Mouse (Mus musculus): ENCODE results near the gene Tpsg1.
A peak's percentile ranks its signal among the peaks of the same experiment; 100 is the strongest.

Gene Tpsg1

DNA sequence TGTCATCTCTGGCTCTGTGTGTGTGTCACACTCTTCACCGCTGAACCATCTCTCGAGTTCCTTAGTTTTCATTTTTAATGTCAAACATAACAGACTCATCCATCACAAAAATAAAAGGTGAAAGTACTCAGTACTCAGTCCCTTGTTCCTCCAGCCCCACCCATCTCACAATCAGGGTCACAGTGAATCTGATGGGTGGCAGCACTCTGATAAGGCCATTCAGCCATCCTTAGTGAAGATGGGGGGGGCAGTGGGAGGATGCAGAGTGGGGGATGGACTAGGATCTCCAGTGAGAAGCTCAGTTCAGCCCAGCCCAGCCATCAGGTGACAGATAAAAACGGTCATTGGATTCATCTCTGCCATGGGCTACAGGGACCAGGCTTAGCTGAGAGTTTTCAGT, at the start of gene Tpsg1:
Tpsg1 (plus strand) TSS at position 301 of the 400 bp plus-strand sequence.
- DNase-seq (ENCODE audit: extremely low read depth, insufficient read length, low spot score), result no peak

DNA sequence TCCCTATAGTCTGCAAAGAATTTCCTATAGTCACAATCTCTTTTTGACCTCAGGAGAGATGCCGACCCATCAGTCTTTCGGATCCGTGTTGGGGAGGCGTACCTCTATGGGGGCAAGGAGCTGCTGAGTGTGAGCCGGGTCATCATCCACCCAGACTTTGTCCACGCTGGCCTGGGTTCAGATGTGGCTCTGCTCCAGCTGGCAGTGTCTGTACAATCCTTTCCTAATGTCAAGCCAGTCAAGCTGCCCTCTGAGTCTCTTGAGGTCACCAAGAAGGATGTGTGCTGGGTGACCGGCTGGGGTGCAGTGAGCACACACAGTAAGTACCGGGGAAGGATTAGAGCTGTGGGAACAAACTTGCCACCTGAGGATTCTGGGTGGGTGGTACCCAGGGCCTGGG, 48.3 kb upstream of the Tpsg1 start:
- DNase-seq (ENCODE audit: extremely low read depth, insufficient read length, low spot score), result no peak

GRCm38 (mm10) chr17:25322930-25323329, 46.1 kb upstream of the Tpsg1 start:
- DNase-seq (ENCODE audit: extremely low read depth, insufficient read length, low spot score), result no peak

- DNase-seq (ENCODE audit: extremely low read depth, insufficient read length, low spot score), result no peak
Measured at GRCm38 (mm10) chr17:25332321-25332720, 36.8 kb upstream of the Tpsg1 start.

DNA sequence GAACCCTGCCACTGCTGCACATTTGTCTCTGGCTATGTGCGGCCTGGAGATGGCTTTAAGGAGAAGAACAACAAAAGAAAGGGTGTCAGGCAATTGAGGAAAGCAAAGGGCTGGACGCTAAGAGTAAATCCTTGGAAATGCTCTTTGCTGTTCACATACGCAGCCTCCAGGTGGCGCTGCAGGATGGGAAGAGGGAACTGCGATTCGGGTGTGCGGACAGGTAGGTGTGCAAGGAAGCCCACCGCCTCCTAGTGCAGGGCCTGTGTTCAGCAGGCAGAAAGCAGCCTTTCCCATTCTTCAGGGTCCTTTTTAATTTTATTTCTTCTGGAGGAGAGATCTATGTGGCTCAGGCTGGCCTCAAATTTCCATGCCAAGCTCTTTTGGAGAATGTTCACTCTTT, 35.1 kb upstream of the Tpsg1 start:
- peak; percentile 23 for DNase-seq (ENCODE audit: extremely low read depth, insufficient read length, low spot score)

- no peak for DNase-seq (ENCODE audit: extremely low read depth, insufficient read length, low spot score)
Measured at GRCm38 (mm10) chr17:25338218-25338617, 30.9 kb upstream of the Tpsg1 start.

DNA sequence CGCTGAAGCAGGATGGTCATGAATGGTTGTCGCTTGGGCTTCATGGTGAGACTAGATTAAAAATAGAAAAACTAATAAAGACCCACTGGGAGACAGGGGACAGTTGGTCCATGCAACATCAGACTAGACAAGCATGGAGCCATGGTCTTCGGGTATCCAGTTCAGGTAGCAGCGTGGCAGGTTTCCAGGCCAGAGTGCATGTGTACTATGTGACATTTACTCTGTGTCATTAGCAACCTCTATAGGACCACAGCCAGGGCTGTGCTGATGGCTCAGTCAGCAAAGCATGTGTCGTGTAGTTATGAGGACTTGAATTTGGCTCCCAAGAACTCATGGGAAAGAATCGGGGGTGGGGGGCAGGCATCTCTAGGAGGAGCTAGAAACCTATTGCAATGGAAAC, 29.1 kb upstream of the Tpsg1 start:
- no peak for DNase-seq (ENCODE audit: extremely low read depth, insufficient read length, low spot score)

DNA sequence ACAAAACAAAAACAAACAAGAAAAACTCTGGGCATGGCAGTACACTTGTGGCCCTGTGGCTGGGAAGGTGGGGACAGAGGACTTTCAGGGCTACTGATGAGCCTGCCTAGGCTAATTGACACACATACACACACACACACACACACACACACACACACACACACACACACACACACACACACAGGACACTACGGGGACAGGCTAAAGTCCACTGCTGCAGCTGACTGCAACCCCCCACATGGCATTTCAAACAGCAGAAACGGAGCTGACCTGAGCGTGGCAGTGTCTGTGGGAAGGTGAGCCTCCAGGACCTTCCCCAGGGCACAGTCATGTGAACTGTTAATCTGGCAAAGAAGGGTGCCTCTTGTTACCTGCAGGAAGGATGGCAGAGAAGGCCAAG, 27.6 kb upstream of the Tpsg1 start:
- no peak for DNase-seq (ENCODE audit: extremely low read depth, insufficient read length, low spot score)

- no peak for DNase-seq (ENCODE audit: extremely low read depth, insufficient read length, low spot score)
Measured at GRCm38 (mm10) chr17:25345462-25345861, 23.6 kb upstream of the Tpsg1 start, which contains the start of gene Tpsab1. Gene Tpsab1 (minus strand): TSS chr17:25345562.

- no peak for DNase-seq (ENCODE audit: extremely low read depth, insufficient read length, low spot score)
Measured at GRCm38 (mm10) chr17:25361291-25361690, 7.8 kb upstream of the Tpsg1 start.

DNA sequence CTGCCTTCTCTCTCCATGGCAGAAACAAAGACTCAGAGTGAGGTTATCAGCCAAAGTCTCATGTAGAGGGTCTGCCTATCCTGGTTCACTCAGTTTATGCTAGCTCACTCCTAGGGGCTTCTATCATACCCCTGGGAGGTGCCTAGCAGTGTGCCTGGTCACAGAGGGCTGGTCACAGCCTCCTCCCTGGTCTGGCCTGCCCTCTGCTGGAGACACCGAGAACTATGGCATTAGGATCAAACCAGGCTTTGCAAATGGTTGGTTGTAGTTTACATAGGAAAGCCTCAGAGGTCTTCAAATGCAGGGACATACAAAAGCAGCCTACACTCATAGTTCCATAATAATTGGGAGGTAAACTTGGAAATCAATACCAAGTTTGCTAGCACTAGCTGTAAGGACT, 5.3 kb upstream of the Tpsg1 start:
- no peak for DNase-seq (ENCODE audit: extremely low read depth, insufficient read length, low spot score)

DNA sequence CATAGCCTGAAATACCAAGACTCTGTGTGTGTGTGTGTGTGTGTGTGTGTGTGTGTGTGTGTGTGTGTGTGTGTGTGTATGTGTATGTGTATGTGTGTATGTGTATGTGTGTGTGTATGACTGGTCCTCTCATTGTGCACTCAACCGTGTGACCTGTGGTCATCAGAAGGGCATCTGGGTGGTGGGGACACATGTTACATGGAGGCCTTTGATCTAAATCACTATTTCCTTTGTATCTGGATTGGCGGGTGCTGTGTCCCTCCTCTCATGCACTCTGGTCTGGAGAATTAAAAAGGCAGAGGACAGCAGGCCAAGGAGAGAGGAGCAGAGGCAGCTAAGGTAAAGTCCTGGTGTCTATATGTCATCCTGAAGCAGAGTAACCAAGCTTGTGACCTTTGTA, 3.1 kb upstream of the Tpsg1 start, which contains the start of gene Tpsb2:
Tpsb2 (plus strand) TSS at position 301 of the 400 bp plus-strand sequence.
- DNase-seq (ENCODE audit: extremely low read depth, insufficient read length, low spot score), result no peak

DNA sequence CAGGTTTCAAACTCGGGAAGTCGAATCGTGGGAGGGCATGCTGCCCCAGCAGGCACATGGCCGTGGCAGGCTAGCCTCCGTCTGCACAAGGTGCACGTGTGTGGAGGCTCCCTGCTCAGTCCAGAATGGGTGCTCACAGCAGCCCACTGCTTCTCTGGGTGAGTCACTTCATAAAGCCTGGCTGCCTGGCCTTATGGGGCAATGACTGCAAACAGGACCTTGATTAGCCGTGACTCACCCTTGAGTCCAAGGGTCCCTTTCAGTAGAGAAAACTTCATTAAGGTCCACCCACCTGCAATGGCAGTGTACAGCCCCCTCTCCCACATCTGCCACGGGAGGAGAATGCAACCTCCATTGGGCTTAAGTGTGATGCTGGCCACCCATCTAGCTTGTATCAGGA, 3.4 kb downstream of the Tpsg1 start:
- no peak for DNase-seq (ENCODE audit: extremely low read depth, insufficient read length, low spot score)

DNA sequence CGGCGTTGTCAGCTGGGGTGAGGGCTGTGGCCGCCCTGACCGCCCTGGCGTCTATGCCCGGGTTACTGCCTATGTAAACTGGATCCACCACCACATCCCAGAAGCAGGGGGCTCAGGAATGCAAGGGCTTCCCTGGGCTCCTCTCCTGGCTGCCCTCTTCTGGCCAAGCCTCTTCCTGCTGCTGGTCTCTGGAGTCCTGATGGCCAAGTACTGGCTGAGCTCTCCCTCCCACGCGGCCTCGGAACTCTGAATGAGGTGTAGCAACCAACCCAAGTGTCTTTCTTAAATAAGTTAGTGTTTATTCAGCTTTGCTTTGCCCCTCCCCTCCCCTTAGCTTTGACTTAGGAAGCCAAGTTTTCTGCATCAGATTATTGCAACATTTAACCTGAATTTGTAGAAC, 4.9 kb downstream of the Tpsg1 start:
- no peak for DNase-seq (ENCODE audit: extremely low read depth, insufficient read length, low spot score)

GRCm38 (mm10) chr17:25394526-25394925, 25.5 kb downstream of the Tpsg1 start:
- DNase-seq (ENCODE audit: extremely low read depth, insufficient read length, low spot score), result no peak

- DNase-seq (ENCODE audit: extremely low read depth, insufficient read length, low spot score), result peak; percentile 46
Measured at GRCm38 (mm10) chr17:25397804-25398519, 28.9 kb downstream of the Tpsg1 start.

DNA sequence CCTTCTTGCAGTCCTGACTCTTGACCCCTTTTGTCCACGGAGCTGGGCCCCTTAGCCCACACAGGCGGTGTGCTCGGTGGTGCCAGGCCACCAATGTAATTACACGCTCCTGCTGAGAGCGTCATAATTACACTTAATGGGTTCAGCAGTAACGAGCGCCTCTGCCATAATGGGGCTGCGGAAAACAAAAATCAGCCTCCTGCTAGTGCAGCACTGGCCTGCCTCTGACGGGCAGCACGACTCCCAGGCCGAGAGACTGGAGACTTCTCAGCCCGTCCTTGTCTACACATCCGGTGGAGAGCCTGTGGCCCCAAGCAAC, 29.4 kb downstream of the Tpsg1 start:
- DNase-seq (ENCODE audit: extremely low read depth, insufficient read length, low spot score), result no peak

GRCm38 (mm10) chr17:25400443-25400842, 31.4 kb downstream of the Tpsg1 start:
- no peak for DNase-seq (ENCODE audit: extremely low read depth, insufficient read length, low spot score)

GRCm38 (mm10) chr17:25401491-25401890, 32.4 kb downstream of the Tpsg1 start:
- no peak for DNase-seq (ENCODE audit: extremely low read depth, insufficient read length, low spot score)

DNA sequence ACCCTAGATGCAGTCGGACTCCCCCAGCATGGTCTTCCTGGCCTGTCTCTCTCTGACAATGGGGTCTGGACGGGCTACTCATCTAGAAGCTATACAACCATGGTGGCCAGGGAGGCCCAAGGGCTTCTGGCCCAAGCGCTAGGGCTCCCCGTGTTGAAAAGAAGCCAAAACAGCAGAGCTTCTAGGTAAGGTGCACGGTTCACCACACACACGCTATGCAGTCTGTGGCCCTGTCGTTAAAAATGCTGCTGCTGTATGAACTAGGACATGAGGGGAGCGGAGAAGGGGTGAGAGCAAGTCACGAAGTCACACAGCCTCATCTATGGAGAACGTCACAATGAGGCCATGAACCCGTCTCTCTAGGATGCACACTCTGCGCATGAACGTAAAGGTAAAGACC, 33.2 kb downstream of the Tpsg1 start:
- DNase-seq (ENCODE audit: extremely low read depth, insufficient read length, low spot score), result no peak

- DNase-seq (ENCODE audit: extremely low read depth, insufficient read length, low spot score), result no peak
Measured at GRCm38 (mm10) chr17:25404190-25404589, 35.1 kb downstream of the Tpsg1 start.

DNA sequence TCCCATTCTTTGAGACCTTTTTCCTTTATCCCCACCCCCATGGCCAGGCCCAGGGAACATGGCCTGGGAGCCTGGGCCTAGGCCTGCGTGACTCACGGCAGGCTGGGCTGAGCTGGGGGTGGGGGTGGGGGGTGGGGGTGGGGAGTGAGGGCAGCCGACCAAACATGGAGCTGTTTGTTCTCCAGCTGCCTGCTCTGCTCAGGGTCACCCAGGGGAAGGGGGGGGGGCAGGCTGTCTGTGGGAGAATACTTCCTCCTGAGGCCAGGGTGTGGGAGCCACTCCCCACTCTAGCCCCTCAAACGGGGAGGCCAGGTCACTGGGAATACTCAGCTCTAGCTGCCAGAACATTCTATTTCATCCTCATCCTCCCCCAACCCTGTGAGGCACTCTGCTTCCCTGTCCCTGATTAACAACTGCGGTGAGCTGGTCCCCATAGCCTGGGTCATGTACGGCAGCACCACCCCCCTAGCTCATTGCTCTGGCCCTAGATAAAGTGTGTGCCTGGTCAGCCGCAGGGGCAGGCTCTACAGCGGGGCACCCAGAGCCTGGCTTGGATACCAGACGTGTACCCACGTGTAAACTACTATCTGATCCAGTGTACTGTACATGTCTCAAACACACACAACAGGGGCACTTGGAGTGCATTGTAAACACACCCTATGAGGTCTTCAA, 36.3 kb downstream of the Tpsg1 start:
- no peak for DNase-seq (ENCODE audit: extremely low read depth, insufficient read length, low spot score)

Data from 3134 (cell line).